Mouse (Mus musculus) liver, embryonic 16.5 days (tissue): Measurements from ENCODE around the gene Gp1bb. TPM values are rescaled to one million over a fixed set of nuclear protein-coding genes. Genes with fewer than 3 reads are reported as not detected.

Experiments
- ATAC-seq: fragments of 200-750 bp; cut with Nextera tagmentation; 2 replicates; pipeline ENCODE4 v1.8.0; 2017; ENCODE audit warnings: low read depth, mild to moderate bottlenecking, moderate number of reproducible peaks, moderate library complexity
- H3K27ac ChIP-seq: fragments of 300-500 bp; sonication (generic); 2 replicates; pipeline ENCODE4 v1.5.1; 2014; ENCODE audit warnings: mild to moderate bottlenecking, low read length
- H3K27me3 ChIP-seq: fragments of 300-500 bp; sonication (generic); 2 replicates; pipeline ENCODE4 v1.6.1; 2014; ENCODE audit warnings: low read depth, low read length, mixed read lengths; ENCODE audit not compliant: control insufficient read depth, insufficient read depth
- H3K36me3 ChIP-seq: fragments of 300-500 bp; sonication (generic); 2 replicates; pipeline ENCODE4 v1.6.1; 2014; ENCODE audit warnings: mild to moderate bottlenecking; ENCODE audit not compliant: control insufficient read depth, insufficient read depth
- H3K4me1 ChIP-seq: fragments of 300-500 bp; sonication (generic); 2 replicates; pipeline ENCODE4 v1.6.1; 2014; ENCODE audit warnings: low read depth, low read length, mixed read lengths; ENCODE audit not compliant: control insufficient read depth
- H3K4me2 ChIP-seq: fragments of 300-500 bp; sonication (generic); 2 replicates; pipeline ENCODE4 v1.6.1; 2014; ENCODE audit warnings: low read depth, low read length, mixed read lengths
- H3K4me3 ChIP-seq: fragments of 300-500 bp; sonication (generic); 2 replicates; pipeline ENCODE4 v1.5.1; 2014; ENCODE audit warnings: low read depth, mild to moderate bottlenecking, low read length
- H3K9ac ChIP-seq: fragments of 300-500 bp; sonication (generic); 2 replicates; pipeline ENCODE4 v1.6.1; 2014; ENCODE audit warnings: low read depth, low read length
- H3K9me3 ChIP-seq: fragments of 300-500 bp; sonication (generic); replicated peaks from 2 replicates; pipeline ENCODE4 v1.6.1; 2016; ENCODE audit warnings: low read length; ENCODE audit not compliant: control insufficient read depth
- WGBS: fragments of 180-500 bp; shearing (Covaris S2); extraction: QIAGEN DNeasy Blood & Tissue Kit; methylation state at CpG from one replicate; pipeline ENCODE4 v1.1.7; 2014; ENCODE audit not compliant: insufficient replicate concordance; 5-methylcytosine and 5-hydroxymethylcytosine counted together
- polyA plus RNA-seq: library from polyadenylated mRNA; unstranded; fragments of >200 nt; fragmentation: Nextera tagmentation; extraction: Ambion mirVana; gene quantifications from 2 replicates; pipeline ENCODE4 v1.2.1, GENCODE M21; 2015

Gene Gp1bb
- polyA plus RNA-seq, 1 experiment from 2014 or later: 18.2 TPM

- Histone ChIP-seq H3K36me3 (no peaks in the 10 kb centered on the region), H3K9me3 (no peaks in the 10 kb centered on the region), H3K4me2 (no peak overlapping the region), H3K9ac (no peak overlapping the region), H3K4me1 (no peaks in the 10 kb centered on the region), H3K4me3 (no peak overlapping the region), H3K27me3 (no peaks in the 10 kb centered on the region), H3K27ac (no peak overlapping the region)
- ATAC-seq: no peak
- 58% methylated on average over 7 of the region's 7 CpGs for WGBS
These were observed 20.8 kb downstream of the Gp1bb start for GRCm38 (mm10) chr16:18601447-18601846.

GRCm38 (mm10) chr16:18598006-18598405 lies 24.2 kb downstream of the Gp1bb start:
- H3K27ac ChIP-seq: no peak overlapping the region
- H3K9me3 ChIP-seq: no peaks in the 10 kb centered on the region
- H3K36me3 ChIP-seq: no peaks in the 10 kb centered on the region
- H3K27me3 ChIP-seq: peaks cover 8% of the 10 kb centered on the region
- no peak overlapping the region for H3K4me2 ChIP-seq
- H3K4me3 ChIP-seq: no peak overlapping the region
- no peak for ATAC-seq
- no peak overlapping the region for H3K9ac ChIP-seq
- WGBS: 12% methylated on average over 3 of the region's 3 CpGs
- no peaks in the 10 kb centered on the region for H3K4me1 ChIP-seq

- H3K9ac ChIP-seq: no peak overlapping the region
- no peaks in the 10 kb centered on the region for H3K9me3 ChIP-seq
- no peak overlapping the region for H3K4me3 ChIP-seq
- H3K27ac ChIP-seq: no peak overlapping the region
- 43% methylated on average over 5 of the region's 5 CpGs for WGBS
- H3K36me3 ChIP-seq: no peaks in the 10 kb centered on the region
- peaks cover 4% of the 10 kb centered on the region; the same call in 1 of the 2 replicates for H3K4me1 ChIP-seq
- H3K27me3 ChIP-seq: peaks cover 23% of the 10 kb centered on the region
- ATAC-seq: no peak
- H3K4me2 ChIP-seq: no peak overlapping the region
These were observed 25.9 kb downstream of the Gp1bb start for GRCm38 (mm10) chr16:18596255-18596654.

GRCm38 (mm10) chr16:18593930-18594329 lies 28.3 kb downstream of the Gp1bb start:
- ATAC-seq: peak; percentile 41; the same call in 1 of the 2 replicates
- peaks cover 4% of the 10 kb centered on the region for H3K4me1 ChIP-seq
- H3K36me3 ChIP-seq: no peaks in the 10 kb centered on the region
- H3K9ac ChIP-seq: no peak overlapping the region
- H3K27ac ChIP-seq: no peak overlapping the region
- peaks cover 46% of the 10 kb centered on the region for H3K27me3 ChIP-seq
- no peak overlapping the region for H3K4me2 ChIP-seq
- 48% methylated on average over 2 of the region's 2 CpGs for WGBS
- H3K9me3 ChIP-seq: no peaks in the 10 kb centered on the region
- no peak overlapping the region for H3K4me3 ChIP-seq

- no peak for ATAC-seq
- Histone ChIP-seq H3K9ac (no peak overlapping the region), H3K27me3 (peaks cover 72% of the 10 kb centered on the region), H3K36me3 (no peaks in the 10 kb centered on the region), H3K4me3 (no peak overlapping the region), H3K4me1 (peaks cover 8% of the 10 kb centered on the region), H3K27ac (no peak overlapping the region), H3K9me3 (no peaks in the 10 kb centered on the region), H3K4me2 (peak overlapping the region; percentile 20; the same call in 1 of the 2 replicates)
- 3% methylated on average over 59 of the region's 59 CpGs for WGBS
These were observed 30.9 kb downstream of the Gp1bb start for GRCm38 (mm10) chr16:18591047-18592018.

GRCm38 (mm10) chr16:18589804-18590790 lies 32.1 kb downstream of the Gp1bb start, which contains the start of gene Tbx1:
Tbx1 (minus strand) TSS chr16:18590671.
- H3K9me3 ChIP-seq: no peaks in the 10 kb centered on the region
- H3K9ac ChIP-seq: no peak within 1 kb of the TSS
- ATAC-seq: no peak
- peak within 1 kb of the TSS; percentile 59 for H3K4me2 ChIP-seq
- 2% methylated on average over 48 of the region's 48 CpGs for WGBS
- H3K36me3 ChIP-seq: no peaks in the 10 kb centered on the region
- peaks cover 8% of the 10 kb centered on the region for H3K4me1 ChIP-seq
- H3K27me3 ChIP-seq: peaks cover 83% of the 10 kb centered on the region
- H3K4me3 ChIP-seq: peak within 1 kb of the TSS; percentile 53
- H3K27ac ChIP-seq: no peak within 1 kb of the TSS

GRCm38 (mm10) chr16:18589080-18589621 lies 33.1 kb downstream of the Gp1bb start:
- Histone ChIP-seq H3K36me3 (no peaks in the 10 kb centered on the region), H3K9ac (no peak overlapping the region), H3K27ac (no peak overlapping the region), H3K9me3 (no peaks in the 10 kb centered on the region), H3K4me2 (no peak overlapping the region), H3K4me1 (peaks cover 8% of the 10 kb centered on the region), H3K4me3 (no peak overlapping the region), H3K27me3 (peaks cover 90% of the 10 kb centered on the region)
- WGBS: 17% methylated on average over 9 of the region's 9 CpGs
- no peak for ATAC-seq

- H3K27me3 ChIP-seq: peaks cover 95% of the 10 kb centered on the region
These were observed 33.5 kb downstream of the Gp1bb start for GRCm38 (mm10) chr16:18588738-18589055.

More at GRCm38 (mm10) chr16:18588738-18589055, 33.5 kb downstream of the Gp1bb start:
- 4% methylated on average over 31 of the region's 31 CpGs for WGBS
- Histone ChIP-seq H3K27ac (no peak overlapping the region), H3K9ac (no peak overlapping the region), H3K4me1 (peaks cover 8% of the 10 kb centered on the region), H3K4me2 (no peak overlapping the region), H3K9me3 (no peaks in the 10 kb centered on the region), H3K36me3 (no peaks in the 10 kb centered on the region), H3K4me3 (no peak overlapping the region)
- ATAC-seq: no peak
